Mouse (Mus musculus): ENCODE measurements around the gene Nme7.

- TF ChIP-seq ZNF384 (IDR thresholded peaks at IDR 0.05; ENCODE audit: low read depth, low read length) = no peak
- no peak for TF ChIP-seq ETS1 (conservative IDR thresholded peaks at IDR 0.05; ENCODE audit: low read depth, low read length)
- no peak for TF ChIP-seq NRF1 (IDR thresholded peaks at IDR 0.05; ENCODE audit: low read depth, low read length)
- TF ChIP-seq TBP (conservative IDR thresholded peaks at IDR 0.05; ENCODE audit: low read depth, low read length) = no peak
- no peak for TF ChIP-seq MXI1 (IDR thresholded peaks at IDR 0.05; ENCODE audit: low read depth, low read length)
- TF ChIP-seq ZMIZ1 (IDR thresholded peaks at IDR 0.05; ENCODE audit: low read depth, low read length) = no peak
- no peak for TF ChIP-seq UBTF (IDR thresholded peaks at IDR 0.05; ENCODE audit: low read depth, low read length)
- no peak for TF ChIP-seq ELF1 (IDR thresholded peaks at IDR 0.05; ENCODE audit: low read depth, low read length)
- no peak for TF ChIP-seq POLR2A (IDR thresholded peaks at IDR 0.05; ENCODE audit: low read depth, low read length)
- TF ChIP-seq MAX (IDR thresholded peaks at IDR 0.05; ENCODE audit: low read length) = no peak
- no peak for TF ChIP-seq CTCF (conservative IDR thresholded peaks at IDR 0.05 in 1 of 2, IDR thresholded peaks at IDR 0.05 in 1 of 2; ENCODE audit: low read depth in 2 of 2, low read length in 2 of 2)
These were observed 147.4 kb downstream of the Nme7 start for GRCm38 (mm10) chr1:164451346-164451745.

All from CH12.LX (cell line).